Comparison of ENCODE assay signal across 21 mouse cellular contexts in the genomic region with DNA sequence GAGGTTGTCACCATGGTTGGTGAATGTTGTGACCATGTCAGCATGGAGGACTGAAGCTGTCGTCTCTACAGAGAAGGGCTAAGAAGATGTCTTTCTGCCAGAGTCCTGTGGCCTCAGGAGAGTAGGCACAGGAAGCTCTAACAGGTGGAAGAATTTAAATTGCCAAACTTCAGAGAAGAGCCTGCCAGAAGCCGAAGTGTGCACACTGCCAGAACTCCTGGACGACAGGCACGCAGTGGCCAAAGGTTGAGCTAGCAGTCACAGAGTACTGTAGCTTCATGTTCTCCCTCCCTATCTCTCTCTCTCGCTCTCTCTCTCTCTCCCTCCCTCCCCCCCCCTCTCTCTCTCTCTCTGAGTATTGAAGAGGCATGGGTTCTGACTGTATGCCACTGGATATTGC. TPM values are rescaled to one million over a fixed set of nuclear protein-coding genes. Genes with fewer than 3 reads are reported as not detected.
"Had no signal": no experiment of that assay in that cellular context is flagged by ENCODE, and none has a peak within 500 bp of the region (broad histone marks: within the 10 kb centered on the region; RNA-seq: fewer than 3 reads in every experiment).

No protein-coding gene starts in this region.

- H3K9me3 ChIP-seq: intestine, embryonic 15.5 days; liver, embryonic 12.5 days; liver, embryonic 15.5 days; lung, embryonic 15.5 days; megakaryocyte, embryonic 14.5 days; midbrain, embryonic 10.5 days; midbrain, embryonic 13.5 days; neural tube, embryonic 13.5 days; stomach, embryonic 15.5 days had no signal

- H3K27me3 ChIP-seq: intestine, embryonic 15.5 days had no signal

- DNase-seq: layer of hippocampus, postnatal 36 days; lung, adult 18-20 months; lung, postnatal 10 days; lung, postnatal 36 days; retina, postnatal 1 day; right cerebral cortex, postnatal 25 days; spleen, adult 18-20 months; thymus, postnatal 25 days had no signal

- H3K36me3 ChIP-seq: intestine, embryonic 15.5 days; liver, embryonic 12.5 days; liver, embryonic 15.5 days; lung, embryonic 15.5 days; midbrain, embryonic 10.5 days; midbrain, embryonic 13.5 days; neural tube, embryonic 13.5 days; stomach, embryonic 15.5 days had no signal

- H3K4me2 ChIP-seq: intestine, embryonic 15.5 days; liver, embryonic 12.5 days; liver, embryonic 15.5 days; lung, embryonic 15.5 days; midbrain, embryonic 13.5 days; neural tube, embryonic 13.5 days; stomach, embryonic 15.5 days had no signal

- H3K27ac ChIP-seq: intestine, embryonic 15.5 days; kidney, postnatal 0 days; left cerebral cortex, adult 2 months; liver, embryonic 12.5 days; liver, embryonic 15.5 days; lung, embryonic 15.5 days; midbrain, embryonic 10.5 days; midbrain, embryonic 13.5 days; neural tube, embryonic 13.5 days; stomach, embryonic 15.5 days had no signal

- H3K4me3 ChIP-seq: intestine, embryonic 15.5 days; left cerebral cortex, adult 2 months; liver, embryonic 12.5 days; liver, embryonic 15.5 days; lung, embryonic 15.5 days; megakaryocyte, embryonic 14.5 days; midbrain, embryonic 10.5 days; midbrain, embryonic 13.5 days; myocyte; neural tube, embryonic 13.5 days; stomach, embryonic 15.5 days had no signal

- H3K9ac ChIP-seq: intestine, embryonic 15.5 days; liver, embryonic 12.5 days; liver, embryonic 15.5 days; lung, embryonic 15.5 days; midbrain, embryonic 13.5 days; neural tube, embryonic 13.5 days; stomach, embryonic 15.5 days had no signal

- ATAC-seq: intestine, embryonic 15.5 days; liver, embryonic 12.5 days; midbrain, embryonic 13.5 days; midbrain, embryonic 16.5 days had no signal

- H3K4me1 ChIP-seq: liver, embryonic 12.5 days; liver, embryonic 15.5 days; stomach, embryonic 15.5 days had no signal

RNA-seq across cellular contexts. Expression of a gene that starts 4.9 kb away (rescaled TPM):
- polyA plus RNA-seq: liver, embryonic 15.5 days; myocyte had no signal
